16 mouse cellular contexts compared by ENCODE assay signal in genomic region chr14:55878316-55878940, GRCm38 (mm10). TPM values are rescaled to one million over a fixed set of nuclear protein-coding genes. Genes with fewer than 3 reads are reported as not detected.
A peak's percentile ranks its signal among the peaks of the same experiment; 100 is the strongest.
DNase-seq lines count a peak whose midpoint lies in the region; ATAC-seq and TF ChIP-seq lines count a peak whose summit lies in the region.
"Had no signal": no experiment of that assay in that cellular context is flagged by ENCODE, and none has a peak within 500 bp of the region (broad histone marks: within the 10 kb centered on the region; RNA-seq: fewer than 3 reads in every experiment).

No protein-coding gene starts in this region.

- H3K9ac ChIP-seq in heart, embryonic 14.5 days (ENCODE audit: low read length), result no peak overlapping the region
- H3K9ac ChIP-seq in lung, embryonic 16.5 days (ENCODE audit: low read length), result no peak overlapping the region
- H3K9ac ChIP-seq: embryonic facial prominence, embryonic 15.5 days; forebrain, postnatal 0 days; hindbrain, embryonic 15.5 days; neural tube, embryonic 12.5 days had no signal

- 11% methylated on average over 7 of the region's 7 CpGs for WGBS in cerebellum, adult 2 months
- WGBS in heart, embryonic 14.5 days, result 13% methylated on average over 7 of the region's 7 CpGs
- 11% methylated on average over 7 of the region's 7 CpGs for WGBS in lung, embryonic 16.5 days

- H3K36me3 ChIP-seq in heart, embryonic 14.5 days (ENCODE audit: control insufficient read depth, insufficient read depth, low read length), result peaks cover under 1% of the 10 kb centered on the region; the same call in 1 of the 2 replicates
- no peaks in the 10 kb centered on the region for H3K36me3 ChIP-seq in lung, embryonic 16.5 days (ENCODE audit: control insufficient read depth, insufficient read depth, low read length)
- no peaks in the 10 kb centered on the region for H3K36me3 ChIP-seq in splenic B cell, adult 2 months (ENCODE audit: control insufficient read depth, insufficient read depth, low read length, poor library complexity, severe bottlenecking)
- H3K36me3 ChIP-seq: embryonic facial prominence, embryonic 15.5 days; hindbrain, embryonic 15.5 days; midbrain, embryonic 10.5 days; neural tube, embryonic 12.5 days had no signal

- peak; percentile 22; the same call in 1 of the 2 replicates for TF ChIP-seq CTCF in cerebellum, adult 2 months (IDR thresholded peaks at IDR 0.05; ENCODE audit: borderline replicate concordance, insufficient read depth, low read depth, low read length)

- ATAC-seq in heart, embryonic 14.5 days (ENCODE audit: insufficient number of reproducible peaks, insufficient read depth, low FRiP score, low read depth), result no peak
- ATAC-seq in lung, embryonic 16.5 days (ENCODE audit: low read depth), result peak; percentile 35; the same call in 1 of the 2 replicates
- ATAC-seq: forebrain, postnatal 0 days had no signal

- peak overlapping the region; percentile 32 for H3K4me3 ChIP-seq in cerebellum, adult 2 months (replicated peaks; ENCODE audit: insufficient read depth, low read depth, low read length)
- no peak overlapping the region for H3K4me3 ChIP-seq in heart, embryonic 14.5 days (ENCODE audit: control insufficient read depth in 1 of 2, insufficient read depth in 1 of 2, low read depth in 1 of 2, low read length in 2 of 2)
- H3K4me3 ChIP-seq in lung, embryonic 16.5 days (ENCODE audit: low read length), result no peak overlapping the region
- H3K4me3 ChIP-seq: embryonic facial prominence, embryonic 15.5 days; hindbrain, embryonic 15.5 days; midbrain, embryonic 10.5 days; neural tube, embryonic 12.5 days had no signal

- peak in 1 of 2 experiments; percentile 30 for DNase-seq in cerebellum, adult 2 months
- DNase-seq in cerebellum, postnatal 36 days, result no peak
- no peak for DNase-seq in heart, postnatal 14 days
- no peak for DNase-seq in lung, postnatal 25 days (ENCODE audit: low spot score)
- DNase-seq in splenic B cell, adult 2 months (ENCODE audit: low read depth, low spot score), result peak; percentile 35
- DNase-seq in MN1 (ENCODE audit: low spot score), result no peak
- DNase-seq: forebrain, postnatal 0 days; gastrocnemius, postnatal 36 days; left cerebral cortex, postnatal 4 days; right cerebral cortex, postnatal 25 days had no signal

- H3K4me1 ChIP-seq in cerebellum, adult 2 months (ENCODE audit: control insufficient read depth, insufficient read depth, low read length), result peaks cover 26% of the 10 kb centered on the region
- H3K4me1 ChIP-seq in heart, embryonic 14.5 days (ENCODE audit: control insufficient read depth in 2 of 2, insufficient read depth in 2 of 2, low read length in 2 of 2), result peaks cover 13 to 21% of the 10 kb centered on the region in 2 experiments
- peaks cover 24% of the 10 kb centered on the region for H3K4me1 ChIP-seq in lung, embryonic 16.5 days (replicated peaks; ENCODE audit: control insufficient read depth, insufficient read depth, low read length)

- intact Hi-C loops in heart, postnatal 14 days (cut with DNase I), result no loop called here

- no peaks in the 10 kb centered on the region for H3K27me3 ChIP-seq in cerebellum, adult 2 months (ENCODE audit: control insufficient read depth, insufficient read depth, low read length)
- H3K27me3 ChIP-seq in heart, embryonic 14.5 days (ENCODE audit: control insufficient read depth, insufficient read depth, low read length), result no peaks in the 10 kb centered on the region
- H3K27me3 ChIP-seq in lung, embryonic 16.5 days (ENCODE audit: control insufficient read depth, insufficient read depth, low read depth, low read length), result no peaks in the 10 kb centered on the region
- H3K27me3 ChIP-seq in splenic B cell, adult 2 months (ENCODE audit: control insufficient read depth, insufficient read depth, low read length, poor library complexity, severe bottlenecking), result no peaks in the 10 kb centered on the region
- H3K27me3 ChIP-seq: embryonic facial prominence, embryonic 15.5 days; hindbrain, embryonic 15.5 days; neural tube, embryonic 12.5 days had no signal

- peak overlapping the region; percentile 35 for H3K4me2 ChIP-seq in heart, embryonic 14.5 days (ENCODE audit: low read length)
- peak overlapping the region; percentile 53 for H3K4me2 ChIP-seq in lung, embryonic 16.5 days (ENCODE audit: low read depth, low read length)
- H3K4me2 ChIP-seq: embryonic facial prominence, embryonic 15.5 days; hindbrain, embryonic 15.5 days had no signal

- H3K27ac ChIP-seq in cerebellum, adult 2 months (ENCODE audit: insufficient read depth, low read length), result peak overlapping the region; percentile 23; the same call in 1 of the 2 replicates
- no peak overlapping the region for H3K27ac ChIP-seq in heart, embryonic 14.5 days (replicated peaks in 1 of 2; ENCODE audit: control insufficient read depth in 1 of 2, insufficient read depth in 1 of 2, low read depth in 2 of 2, low read length in 2 of 2)
- H3K27ac ChIP-seq in lung, embryonic 16.5 days (ENCODE audit: low read length), result peak overlapping the region; percentile 71; the same call in 1 of the 2 replicates
- H3K27ac ChIP-seq: embryonic facial prominence, embryonic 15.5 days; hindbrain, embryonic 15.5 days; midbrain, embryonic 10.5 days; neural tube, embryonic 12.5 days had no signal

- no peak for TF ChIP-seq POLR2A in cerebellum, adult 2 months (IDR thresholded peaks at IDR 0.05; ENCODE audit: borderline replicate concordance, insufficient read depth, low read length)

- H3K9me3 ChIP-seq in heart, embryonic 14.5 days (ENCODE audit: control insufficient read depth, low read length), result no peaks in the 10 kb centered on the region
- no peaks in the 10 kb centered on the region for H3K9me3 ChIP-seq in lung, embryonic 16.5 days (ENCODE audit: control insufficient read depth, low read length)
- H3K9me3 ChIP-seq: embryonic facial prominence, embryonic 15.5 days; hindbrain, embryonic 15.5 days; midbrain, embryonic 10.5 days; neural tube, embryonic 12.5 days had no signal

RNA-seq across cellular contexts. Expression of gene Cbln3, which starts 5.8 kb away (rescaled TPM):
- polyA plus RNA-seq in cerebellum, adult 2 months (2012; rRNA removed), result 534 and 635 TPM in 2 replicates
- 0.24 and 0.61 TPM in 2 replicates for polyA plus RNA-seq in heart, embryonic 14.5 days (2014; fragmentation: Nextera tagmentation; extraction: Ambion mirVana)
- under 1 TPM; 0.10 TPM for total RNA-seq in heart, postnatal 14 days (2021)
- 1.1 and 1.2 TPM in 2 replicates for polyA plus RNA-seq in lung, embryonic 16.5 days (2015; fragmentation: Nextera tagmentation; extraction: Ambion mirVana)
- total RNA-seq: gastrocnemius, postnatal 36 days had no signal

RNA-seq across cellular contexts. Expression of gene Khnyn, which starts 6.3 kb away (rescaled TPM):
- polyA plus RNA-seq in cerebellum, adult 2 months (2012; rRNA removed), result 47.4 and 52.8 TPM in 2 replicates
- 5.7 and 6.1 TPM in 2 replicates for polyA plus RNA-seq in heart, embryonic 14.5 days (2014; fragmentation: Nextera tagmentation; extraction: Ambion mirVana)
- total RNA-seq in heart, postnatal 14 days (2021), result 10 to 100 TPM; 13.4 to 14.3 TPM
- 17.8 and 19.5 TPM in 2 replicates for polyA plus RNA-seq in lung, embryonic 16.5 days (2015; fragmentation: Nextera tagmentation; extraction: Ambion mirVana)

RNA-seq across cellular contexts. Expression of gene Sdr39u1, which starts 21.7 kb away (rescaled TPM):
- polyA plus RNA-seq in cerebellum, adult 2 months (2012; rRNA removed), result 214 and 218 TPM in 2 replicates
- 51.6 and 52.1 TPM in 2 replicates for polyA plus RNA-seq in heart, embryonic 14.5 days (2014; fragmentation: Nextera tagmentation; extraction: Ambion mirVana)
- 10 to 100 TPM; 71.5 to 78.4 TPM for total RNA-seq in heart, postnatal 14 days (2021)
- polyA plus RNA-seq in lung, embryonic 16.5 days (2015; fragmentation: Nextera tagmentation; extraction: Ambion mirVana), result 55.0 and 55.9 TPM in 2 replicates

RNA-seq across cellular contexts. Expression of gene Nynrin, which starts 24.6 kb away (rescaled TPM):
- 4.5 and 4.8 TPM in 2 replicates for polyA plus RNA-seq in cerebellum, adult 2 months (2012; rRNA removed)
- polyA plus RNA-seq in heart, embryonic 14.5 days (2014; fragmentation: Nextera tagmentation; extraction: Ambion mirVana), result 11.0 and 12.4 TPM in 2 replicates
- total RNA-seq in heart, postnatal 14 days (2021), result 10 to 100 TPM; 13.6 to 15.8 TPM
- 16.9 and 18.8 TPM in 2 replicates for polyA plus RNA-seq in lung, embryonic 16.5 days (2015; fragmentation: Nextera tagmentation; extraction: Ambion mirVana)

RNA-seq across cellular contexts. Expression of gene Nfatc4, which starts 55.5 kb away (rescaled TPM):
- 1.5 and 1.7 TPM in 2 replicates for polyA plus RNA-seq in cerebellum, adult 2 months (2012; rRNA removed)
- 7.6 and 11.0 TPM in 2 replicates for polyA plus RNA-seq in heart, embryonic 14.5 days (2014; fragmentation: Nextera tagmentation; extraction: Ambion mirVana)
- 1 to 10 TPM; 7.0 to 9.2 TPM for total RNA-seq in heart, postnatal 14 days (2021)
- polyA plus RNA-seq in lung, embryonic 16.5 days (2015; fragmentation: Nextera tagmentation; extraction: Ambion mirVana), result 48.2 and 48.5 TPM in 2 replicates

Comparison
In these comparisons a context has a peak if more than half of its experiments do, and no peak if none do; other contexts are left out.
1. H3K27ac ChIP-seq: peak in cerebellum, adult 2 months (single experiment) and lung, embryonic 16.5 days (single experiment); none in heart, embryonic 14.5 days (0 of 2).
2. RNA of gene Cbln3, which starts 5.8 kb away (polyA plus RNA-seq): 534 to 635 TPM in cerebellum, adult 2 months; 1.1 to 1.2 TPM in lung, embryonic 16.5 days and 0.24 to 0.61 TPM in heart, embryonic 14.5 days; every median in the first group is over 100 times any median in the second.